Mouse (Mus musculus) adrenal gland, postnatal 4 days (tissue): ENCODE data around the gene Actr3b. TPM values are rescaled to one million over a fixed set of nuclear protein-coding genes. Genes with fewer than 3 reads are reported as not detected.

Source experiments
- DNase-seq, 2 experiments: peaks; one replicate each; pipeline ENCODE4 v3.0.0; 2021 to 2022; ENCODE audit warnings: low spot score in 2 of 2, mixed read lengths in 2 of 2
- total RNA-seq, 2 experiments: library from RNA; stranded (reverse); gene quantifications; 2 replicates each; pipeline ENCODE4 v1.2.3; 2021

The Actr3b gene
- total RNA-seq, 2 experiments from 2014 or later: 10.6 to 11.9 TPM

DNA sequence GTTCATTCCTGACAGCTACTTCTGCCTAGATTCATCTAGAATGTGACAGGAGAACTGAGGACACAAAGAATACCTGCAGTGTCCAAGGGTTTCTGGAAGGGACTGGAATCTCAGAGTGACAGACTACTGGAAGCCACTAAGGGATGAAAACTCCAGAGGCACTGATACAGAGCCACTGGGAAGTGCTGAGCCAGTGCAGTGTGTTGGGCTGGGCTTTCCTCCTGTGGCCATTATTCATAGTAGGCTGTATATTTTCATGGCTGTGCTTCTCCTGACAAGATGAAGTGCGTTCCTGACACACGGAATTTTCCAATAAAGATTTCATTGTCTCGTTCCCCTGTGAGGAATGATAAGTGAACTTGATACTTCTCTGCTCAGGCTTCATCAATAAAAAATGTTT, 126.9 kb downstream of the Actr3b start:
- no peak for DNase-seq

DNA sequence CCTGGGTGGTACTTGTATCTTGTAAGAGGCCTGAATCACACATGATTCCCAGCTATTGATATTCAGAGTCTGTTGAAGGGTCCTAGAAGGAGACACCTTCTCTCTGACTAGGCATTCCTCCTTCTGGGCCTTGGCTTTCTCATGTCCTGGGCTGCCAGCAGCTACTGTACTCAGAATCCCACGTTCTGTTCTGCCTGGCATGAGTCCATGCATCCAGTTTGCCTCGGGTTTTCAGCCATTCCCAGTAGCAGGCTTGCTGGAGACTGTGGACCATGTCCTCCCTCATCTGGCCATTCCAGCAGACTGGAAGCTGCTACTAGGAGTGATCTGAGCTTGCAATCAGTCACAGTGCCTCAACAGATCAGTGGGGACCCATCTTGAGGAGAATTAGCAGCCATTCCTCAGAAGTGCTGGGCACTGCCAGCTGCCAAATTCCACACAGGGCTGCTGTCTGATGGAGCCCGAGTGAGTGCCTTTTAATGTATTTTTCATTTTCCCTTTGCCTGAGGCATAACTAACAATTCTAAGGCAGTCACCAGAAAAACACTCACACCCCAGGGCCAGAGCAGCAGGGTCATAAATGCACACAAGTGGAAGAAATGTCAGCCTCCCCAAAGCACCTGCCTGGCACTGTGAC, 130.1 kb downstream of the Actr3b start:
- no peak for DNase-seq

DNA sequence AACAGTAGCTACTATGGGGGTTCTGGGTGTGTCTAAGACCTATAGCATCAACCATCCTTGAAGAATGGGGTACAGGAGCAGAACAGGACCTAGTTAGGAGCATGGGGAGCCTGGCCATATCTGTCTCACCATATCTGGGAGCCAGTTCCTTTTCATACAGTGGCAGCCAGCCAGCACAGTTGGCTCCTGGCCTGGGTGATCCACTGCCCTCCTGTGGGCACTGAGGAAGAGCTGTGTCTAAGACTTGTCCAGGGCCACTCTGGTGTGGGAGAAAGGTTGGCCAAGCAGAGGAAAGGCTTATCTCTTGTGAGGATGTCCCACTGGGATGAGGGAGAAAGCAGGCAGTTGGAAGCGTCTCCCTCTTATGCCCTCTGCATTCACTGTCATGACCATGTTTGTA, 131.5 kb downstream of the Actr3b start:
- DNase-seq: peak; percentile 10 to 27

Other genes starting within 250 kb of the Actr3b start
- gene Cct8l1, start 243.9 kb upstream of the Actr3b start, total RNA-seq: not detected
- 10 to 100 TPM in 1 of 2 experiments, 1 to 10 TPM in 1; 9.0 to 12.2 TPM for gene Xrcc2, start 54.2 kb upstream of the Actr3b start, total RNA-seq
- not detected for gene Gm21663, start 182.4 kb downstream of the Actr3b start, total RNA-seq
- gene Gm21671, start 194.4 kb downstream of the Actr3b start, total RNA-seq: not detected
- not detected for gene Gm21680, start 212.7 kb downstream of the Actr3b start, total RNA-seq
- gene Gm21698, start 228.7 kb downstream of the Actr3b start, total RNA-seq: not detected
- not detected for gene Gm1979, start 244.8 kb downstream of the Actr3b start, total RNA-seq